Mouse (Mus musculus): ENCODE measurements around the gene Rora.

GRCm38 (mm10) chr9:69136821-69137220 is 483.2 kb downstream of the Rora start:
- no peak for TF ChIP-seq POLR2A (IDR thresholded peaks at IDR 0.05; ENCODE audit: borderline replicate concordance, control insufficient read depth, low read depth, low read length)
- no peak for TF ChIP-seq CTCF (IDR thresholded peaks at IDR 0.05; ENCODE audit: control insufficient read depth, insufficient read depth, low read length)
